Mouse (Mus musculus): Measurements from ENCODE around the gene Hnrnpa3. TPM values are rescaled to one million over a fixed set of nuclear protein-coding genes. Genes with fewer than 3 reads are reported as not detected.

The Hnrnpa3 gene
- total RNA-seq, 2 experiments from 2014 or later = 98.5 to 181 TPM

DNA sequence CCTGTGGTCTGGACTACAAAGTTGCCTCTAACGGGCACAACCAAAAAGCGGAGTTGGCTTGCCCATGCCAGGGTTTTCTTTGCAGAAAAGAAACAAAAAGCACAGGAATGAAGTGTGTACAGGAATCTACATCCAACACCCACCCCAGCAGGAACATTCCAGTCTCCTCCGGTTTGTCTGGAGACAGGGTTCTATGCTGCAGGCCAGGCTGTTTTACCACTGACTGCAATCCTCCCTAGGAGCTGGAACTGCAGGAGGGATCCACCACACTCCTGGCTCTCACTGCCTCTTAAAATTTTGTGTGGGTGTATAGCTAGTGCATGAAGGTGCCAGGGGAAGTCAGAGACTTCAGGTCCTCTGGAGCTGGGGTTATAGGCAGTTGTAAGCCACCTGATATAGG lies 39.8 kb downstream of the Hnrnpa3 start:
- no peak for ATAC-seq (replicated peaks; ENCODE audit: low FRiP score, poor library complexity, severe bottlenecking)

DNA sequence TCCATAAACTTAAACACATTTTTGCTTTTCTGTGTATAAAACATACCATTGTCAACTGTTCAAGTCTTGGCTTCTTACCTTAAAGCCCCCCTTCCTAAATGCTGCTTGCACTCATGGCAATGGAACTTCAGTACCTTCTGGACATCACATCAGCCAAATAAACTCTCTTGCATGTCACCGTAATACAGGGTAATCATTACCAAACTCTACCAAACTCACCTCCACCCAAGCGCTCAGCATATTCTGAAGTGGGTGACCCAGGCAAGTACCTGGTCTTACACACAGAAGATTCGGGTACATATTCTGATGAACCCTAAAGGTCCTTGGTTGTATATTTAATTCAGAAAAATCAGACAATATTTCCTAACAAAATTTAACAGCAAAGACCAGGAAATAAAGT lies 41.5 kb downstream of the Hnrnpa3 start:
- no peak for ATAC-seq (replicated peaks; ENCODE audit: low FRiP score, poor library complexity, severe bottlenecking)

DNA sequence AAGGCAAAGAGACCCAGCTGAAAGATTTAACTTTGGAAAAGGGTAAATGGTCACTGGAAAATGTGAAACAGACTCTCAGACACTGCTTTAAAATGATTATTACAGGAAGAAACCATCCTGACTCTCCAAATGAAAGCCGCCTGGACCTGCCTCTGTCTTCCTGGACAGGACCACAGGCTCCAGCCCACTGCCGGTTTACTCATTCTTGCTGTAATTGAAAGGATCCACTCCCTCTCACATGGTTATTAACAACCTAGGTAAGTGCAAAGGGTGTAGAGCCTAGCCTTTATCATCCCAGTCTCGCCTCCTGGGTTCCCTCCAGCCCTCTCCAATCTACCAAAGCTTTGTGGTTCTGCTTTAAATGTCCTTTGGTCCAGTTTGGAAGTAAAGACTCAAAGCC lies 42.1 kb downstream of the Hnrnpa3 start:
- no peak for ATAC-seq (replicated peaks; ENCODE audit: low FRiP score, poor library complexity, severe bottlenecking)

DNA sequence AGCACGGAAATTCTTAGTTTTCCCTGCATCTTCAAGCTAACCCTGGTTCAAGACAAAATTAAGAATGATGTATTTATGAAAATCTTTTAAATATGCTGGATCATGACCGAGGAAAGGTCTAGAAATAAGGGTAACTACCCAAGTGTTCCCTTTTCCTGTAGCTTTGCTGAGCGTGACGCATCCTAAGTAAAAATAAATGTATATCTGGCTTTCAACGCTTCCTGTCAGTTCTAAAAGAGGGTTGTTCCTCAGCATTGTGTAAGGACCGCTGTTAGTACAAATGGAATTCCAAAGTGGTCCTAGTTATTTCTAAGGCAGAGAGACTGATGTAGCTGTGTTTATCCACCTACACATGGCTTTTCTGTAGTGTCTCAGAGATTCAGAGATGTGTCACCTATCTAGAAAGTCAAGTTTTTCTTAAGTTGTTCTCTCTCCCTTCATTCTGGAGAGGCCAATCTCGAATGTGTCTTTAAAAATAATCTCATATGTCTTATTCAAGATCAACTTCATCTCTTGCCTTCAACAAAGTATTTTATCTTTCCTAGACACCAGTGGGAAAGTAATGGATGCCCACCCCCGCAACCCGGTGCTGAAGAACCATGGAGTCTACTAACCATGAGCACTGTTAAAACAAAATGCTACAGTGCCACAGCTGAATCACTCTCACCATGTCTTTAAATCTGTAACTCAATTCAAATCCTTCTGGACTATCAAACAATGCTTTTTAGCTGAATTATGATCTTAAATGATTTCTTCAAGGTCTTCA lies 42.9 kb downstream of the Hnrnpa3 start:
- ATAC-seq (replicated peaks; ENCODE audit: low FRiP score, poor library complexity, severe bottlenecking) = no peak

DNA sequence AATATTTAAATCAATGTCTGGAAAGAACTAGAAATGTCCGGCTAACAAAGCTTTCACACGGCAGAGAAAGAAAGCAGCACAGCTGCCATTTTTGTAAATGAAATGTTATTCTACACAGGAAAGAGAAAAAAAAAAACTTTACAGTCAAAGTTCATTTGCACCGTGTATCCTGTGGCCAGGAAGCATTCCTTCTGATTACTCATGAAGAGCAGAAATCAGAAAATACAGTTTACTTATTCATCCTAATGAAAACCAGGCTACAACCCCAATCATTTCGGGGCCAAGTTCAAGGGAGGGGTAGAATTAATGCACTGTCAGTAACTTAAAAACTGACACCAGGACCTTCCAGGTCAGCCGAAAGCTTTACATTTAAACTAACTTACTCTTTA lies 43.5 kb downstream of the Hnrnpa3 start:
- no peak for ATAC-seq (replicated peaks; ENCODE audit: low FRiP score, poor library complexity, severe bottlenecking)

DNA sequence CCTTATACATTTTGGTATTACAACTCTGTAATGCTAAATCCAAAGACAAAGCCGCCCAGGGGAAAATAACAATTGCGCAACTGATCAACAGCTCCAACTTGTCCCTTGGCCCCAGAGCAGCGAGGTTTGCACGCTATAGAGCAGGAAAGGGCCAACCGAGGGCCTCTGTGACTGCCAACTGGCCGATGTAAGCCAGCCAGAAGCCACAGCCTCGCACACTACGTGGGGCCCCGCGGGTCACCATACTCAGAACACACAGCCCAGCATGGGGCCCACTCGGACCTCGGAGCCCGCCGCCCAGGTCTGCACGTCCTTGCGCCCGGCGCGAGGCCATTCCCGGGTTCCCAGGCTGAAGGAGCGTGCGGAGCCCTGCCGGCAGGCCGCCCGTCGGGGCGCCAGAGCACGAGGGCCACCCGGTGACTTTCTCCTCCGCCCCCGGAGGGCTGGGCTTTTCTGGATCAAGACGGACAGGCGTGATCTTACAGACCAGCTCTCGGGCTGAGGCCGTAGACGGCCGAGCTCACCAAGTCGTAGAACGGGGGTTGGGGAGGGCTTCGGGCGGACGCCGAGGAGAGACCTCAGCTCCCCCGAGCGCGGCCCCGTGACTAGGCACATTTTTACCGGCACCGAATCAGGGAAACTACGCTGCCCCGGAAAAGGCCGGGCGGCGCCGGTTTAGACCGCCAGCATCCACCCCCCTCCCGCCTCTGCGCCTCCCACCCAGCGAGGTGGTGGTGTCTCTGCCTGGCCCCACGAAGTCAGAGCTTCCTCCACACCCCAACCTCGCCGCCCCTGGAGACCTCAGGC lies 44.5 kb downstream of the Hnrnpa3 start:
- ATAC-seq (replicated peaks; ENCODE audit: low FRiP score, poor library complexity, severe bottlenecking) = peak; percentile 49

DNA sequence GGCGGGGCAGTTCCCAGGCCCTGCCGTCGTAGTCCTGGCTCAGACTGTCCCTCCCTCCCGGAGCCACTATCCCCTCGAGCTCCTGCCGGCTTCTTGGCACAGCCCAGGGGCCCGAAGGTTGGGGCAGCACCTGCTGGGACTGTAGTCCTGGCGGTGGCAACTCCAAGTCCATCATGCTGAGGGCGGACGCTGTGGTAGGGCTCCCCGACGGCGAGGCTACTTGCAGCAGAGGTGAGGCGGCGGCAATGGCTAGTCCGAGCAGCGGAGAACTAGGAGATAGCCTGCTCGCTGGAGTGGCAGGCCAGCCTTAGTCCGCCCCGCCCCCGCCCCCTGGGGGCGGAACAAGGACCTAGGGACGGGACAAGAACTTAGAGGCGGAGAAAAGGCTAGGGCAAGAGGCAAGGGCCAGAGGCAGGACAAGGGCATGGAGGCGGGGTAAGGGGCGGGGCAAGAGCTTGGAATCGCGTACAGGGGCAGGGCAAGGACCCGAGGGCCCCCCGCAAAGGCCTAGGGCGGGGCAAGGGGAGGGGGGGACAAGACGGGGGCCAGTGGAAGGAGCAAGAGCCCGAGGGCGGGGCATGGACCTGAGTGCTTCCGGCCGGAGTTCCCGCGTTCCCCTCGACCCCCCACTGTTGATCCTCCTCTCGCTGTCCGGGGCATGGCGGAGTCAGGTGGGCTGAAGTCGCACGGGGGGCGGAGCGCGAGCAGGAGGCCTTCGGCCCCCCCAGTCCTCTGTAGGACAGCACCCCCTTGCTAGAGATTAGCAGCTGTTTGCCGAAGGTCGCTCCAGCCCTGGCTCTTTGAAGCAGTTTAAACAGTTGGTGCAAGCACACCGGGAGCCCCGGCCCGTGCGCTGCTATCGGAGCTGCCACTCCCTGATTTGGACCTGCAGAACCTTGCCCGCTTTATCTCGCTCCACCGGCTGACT lies 45.4 kb downstream of the Hnrnpa3 start, which contains the start of gene Nfe2l2:
Gene Nfe2l2, minus strand, starts transcription at position 408 of the 928 bp plus-strand sequence.
- peak; percentile 82 for ATAC-seq (replicated peaks; ENCODE audit: low FRiP score, poor library complexity, severe bottlenecking)

DNA sequence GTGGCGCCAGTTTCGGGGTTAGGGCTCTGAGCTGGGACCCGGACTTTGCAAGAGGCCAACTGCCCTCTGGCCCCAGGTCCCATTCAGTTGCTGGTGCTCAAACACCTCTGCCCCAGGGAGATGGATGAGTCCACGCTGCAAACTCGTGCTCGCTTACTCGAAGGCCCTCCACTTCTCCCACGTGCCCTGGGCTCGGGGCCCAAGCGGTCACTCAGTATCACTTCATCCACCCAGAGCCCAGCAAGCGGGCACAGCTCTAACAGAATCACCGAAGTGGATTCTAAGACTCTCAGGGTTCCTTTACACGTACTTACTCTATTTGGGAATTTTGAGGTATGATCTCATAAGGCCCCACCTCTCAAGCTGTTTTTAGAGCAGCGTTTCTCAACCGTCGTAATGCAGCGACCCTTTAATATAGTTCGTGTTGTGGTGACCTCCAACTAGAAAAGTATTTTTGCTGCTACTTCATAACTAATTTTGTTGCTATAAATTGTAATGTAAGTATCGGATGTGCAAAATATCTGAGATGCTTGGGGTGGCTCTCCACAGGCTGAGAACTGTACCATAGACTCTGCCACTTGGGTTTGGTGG lies 46.2 kb downstream of the Hnrnpa3 start:
- no peak for ATAC-seq (replicated peaks; ENCODE audit: low FRiP score, poor library complexity, severe bottlenecking)

DNA sequence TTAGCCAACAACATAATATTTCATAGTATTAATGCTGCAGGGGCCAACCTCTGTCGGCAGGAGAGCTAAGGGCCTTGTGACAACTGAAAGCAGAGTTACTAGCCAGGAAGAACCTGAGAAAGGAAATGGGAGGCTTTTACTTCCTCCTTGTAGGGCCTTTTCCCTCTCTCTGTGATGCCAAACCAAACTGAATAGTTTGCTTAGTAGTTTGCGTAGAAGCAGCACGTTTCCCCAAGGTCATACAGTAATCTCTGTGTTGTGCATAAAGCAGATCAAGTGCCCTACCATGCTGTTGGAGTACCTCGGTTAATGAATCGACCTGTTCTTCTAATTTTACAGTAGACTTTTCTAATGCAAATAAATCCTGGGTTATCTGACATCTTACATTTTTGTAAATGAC lies 47.4 kb downstream of the Hnrnpa3 start:
- ATAC-seq (replicated peaks; ENCODE audit: low FRiP score, poor library complexity, severe bottlenecking) = no peak

DNA sequence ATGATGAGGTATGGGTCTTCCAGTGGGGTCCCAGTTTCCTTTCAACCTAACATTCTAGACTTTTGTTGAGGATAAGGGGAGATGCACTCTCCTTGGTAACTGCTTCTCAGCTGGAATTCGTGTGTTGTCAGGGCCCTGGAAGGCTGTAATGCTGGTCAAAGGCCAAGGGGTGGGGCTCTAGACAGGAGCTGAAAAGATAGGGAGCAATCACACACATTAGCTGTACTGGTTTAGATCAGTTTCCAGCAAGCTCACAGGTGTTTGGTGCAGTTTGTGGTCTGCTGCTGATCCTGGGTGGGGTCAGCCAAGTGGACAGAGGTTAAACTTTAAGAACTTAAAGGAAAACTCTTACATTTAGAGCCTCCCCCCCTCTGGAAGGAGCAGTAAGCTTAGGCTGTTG lies 48.4 kb downstream of the Hnrnpa3 start:
- ATAC-seq (replicated peaks; ENCODE audit: low FRiP score, poor library complexity, severe bottlenecking) = no peak

DNA sequence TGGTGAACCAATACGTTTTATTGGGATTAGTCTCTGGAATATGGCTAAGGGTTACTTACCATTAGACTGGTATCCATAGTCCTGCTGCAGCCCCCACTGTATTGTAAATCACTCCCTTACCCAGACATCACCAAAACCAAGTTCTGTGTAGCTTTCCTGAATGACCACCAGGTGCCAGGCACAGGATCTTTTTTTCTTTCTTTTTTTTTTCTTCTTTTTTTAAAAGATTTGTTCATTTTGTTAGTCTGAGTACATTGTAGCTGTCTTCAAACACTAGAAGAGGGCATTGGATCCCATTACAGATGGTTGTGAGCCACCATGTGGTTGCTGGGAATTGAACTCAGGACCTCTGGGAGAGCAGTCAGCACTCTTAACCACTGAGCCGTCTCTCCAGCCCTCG lies 54.0 kb downstream of the Hnrnpa3 start:
- no peak for ATAC-seq (replicated peaks; ENCODE audit: low FRiP score, poor library complexity, severe bottlenecking)

DNA sequence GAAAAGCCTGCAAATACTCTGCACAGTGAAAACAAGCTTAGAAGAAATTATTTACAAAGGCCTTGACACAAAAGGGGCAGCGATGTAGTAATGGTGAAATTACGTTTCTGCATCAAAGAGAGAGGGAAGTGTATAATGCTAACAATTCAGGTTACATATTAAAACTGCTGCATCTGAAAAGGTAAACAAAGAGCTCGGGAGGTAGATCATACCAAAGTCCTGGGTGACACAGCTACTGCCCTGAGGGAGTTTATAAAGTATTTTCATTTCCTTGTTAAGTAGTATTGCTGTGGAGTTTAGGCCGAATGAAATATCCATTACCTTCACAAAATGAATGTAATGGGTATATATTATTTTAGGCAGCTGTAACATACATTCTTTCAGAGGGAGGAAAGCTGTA lies 55.7 kb downstream of the Hnrnpa3 start:
- ATAC-seq (replicated peaks; ENCODE audit: low FRiP score, poor library complexity, severe bottlenecking) = no peak

DNA sequence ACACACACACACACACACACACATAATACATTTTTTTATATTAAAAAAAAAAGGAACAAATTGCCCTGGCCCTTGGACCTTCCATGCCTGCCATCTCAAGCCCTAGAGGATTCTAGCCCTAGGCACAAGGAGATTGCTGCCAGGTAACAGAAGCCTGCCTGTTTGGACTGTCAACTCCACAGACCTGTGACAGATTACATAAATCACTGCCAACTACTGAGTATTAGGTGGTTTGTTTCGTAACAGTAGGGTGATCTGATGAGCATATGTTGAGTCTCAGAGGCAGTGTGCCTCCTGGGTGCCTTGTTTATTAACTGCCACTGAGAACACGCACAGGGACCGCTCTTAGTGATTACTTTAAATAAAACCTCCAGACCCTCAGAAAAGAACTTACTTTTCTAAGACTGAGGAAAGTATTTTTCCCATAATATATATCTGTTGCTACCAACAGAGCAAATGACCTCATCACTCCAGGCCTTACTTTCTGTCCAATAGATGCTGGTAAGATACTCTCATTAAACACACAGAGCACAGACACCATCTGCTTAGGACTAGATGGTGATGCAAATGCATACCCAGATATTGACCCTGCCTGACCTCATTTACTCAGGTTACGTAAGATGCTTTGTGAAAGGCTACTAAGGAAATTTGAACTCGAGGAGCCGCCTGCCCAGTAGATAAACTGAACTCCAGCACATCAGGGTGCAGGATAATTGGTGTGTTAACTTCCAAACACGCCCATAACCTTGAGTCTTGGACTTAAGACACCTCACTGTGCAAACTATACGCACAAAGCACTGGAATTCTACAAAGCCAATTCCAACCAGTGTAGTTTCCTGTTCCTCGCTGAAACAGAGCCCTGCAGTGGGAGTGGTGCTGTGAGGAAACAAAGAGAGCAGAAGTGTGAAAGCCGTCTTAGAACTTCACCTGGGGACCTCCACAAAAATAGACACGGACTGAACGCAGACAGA lies 57.3 kb downstream of the Hnrnpa3 start:
- no peak for ATAC-seq (replicated peaks; ENCODE audit: low FRiP score, poor library complexity, severe bottlenecking)

Other genes with a start within 250 kb of the Hnrnpa3 start
- 52.5 and 91.5 TPM in 2 replicates for gene Nfe2l2, start 45.4 kb downstream of the Hnrnpa3 start, total RNA-seq (2015; ENCODE audit: low replicate concordance)
- gene Nfe2l2, start 45.4 kb downstream of the Hnrnpa3 start, total RNA-seq (2017; ENCODE audit: low replicate concordance) = 30.5 and 34.6 TPM in 2 replicates
- gene Agps, start 172.9 kb downstream of the Hnrnpa3 start, total RNA-seq (2015; ENCODE audit: low replicate concordance) = 45.1 and 47.7 TPM in 2 replicates
- gene Agps, start 172.9 kb downstream of the Hnrnpa3 start, total RNA-seq (2017; ENCODE audit: low replicate concordance) = 44.5 and 51.9 TPM in 2 replicates